ENCODE assay signal across 8 mouse cellular contexts in genomic region chr1:120264861-120265686, GRCm38 (mm10). TPM values are rescaled to one million over a fixed set of nuclear protein-coding genes. Genes with fewer than 3 reads are reported as not detected.
DNase-seq lines count a peak whose midpoint lies in the region; ATAC-seq and TF ChIP-seq lines count a peak whose summit lies in the region.

No protein-coding gene starts in this region.

- DNase-seq in G1E (ENCODE audit: low spot score), result peak; percentile 95
- peak; percentile 57 to 58 for DNase-seq in cerebellum, adult 2 months
- DNase-seq in forebrain, postnatal 0 days, result peak; percentile 55
- DNase-seq in heart, postnatal 4 days, result peak; percentile 91
- DNase-seq in layer of hippocampus, adult 8-10 months (ENCODE audit: low spot score in 2 of 2), result peak; percentile 58 to 62
- peak; percentile 88 for DNase-seq in lung, embryonic 14.5 days
- DNase-seq in thymus, adult 18-20 months, result peak; percentile 63 to 65

- H3K36me3 ChIP-seq in G1E (replicated peaks), result peaks cover 41% of the 10 kb centered on the region
- no peaks in the 10 kb centered on the region for H3K36me3 ChIP-seq in forebrain, postnatal 0 days (ENCODE audit: insufficient read depth)
- no peaks in the 10 kb centered on the region for H3K36me3 ChIP-seq in lung, embryonic 14.5 days (ENCODE audit: insufficient read depth)

- 2% methylated on average over 40 of the region's 40 CpGs for WGBS in cerebellum, adult 2 months
- 7% methylated on average over 40 of the region's 40 CpGs for WGBS in forebrain, postnatal 0 days
- 2% methylated on average over 40 of the region's 40 CpGs for WGBS in lung, embryonic 14.5 days

- no peaks in the 10 kb centered on the region for H3K27me3 ChIP-seq in G1E (ENCODE audit: insufficient read depth, low read length)
- H3K27me3 ChIP-seq in cerebellum, adult 2 months (ENCODE audit: control insufficient read depth, insufficient read depth, low read length), result no peaks in the 10 kb centered on the region
- no peaks in the 10 kb centered on the region for H3K27me3 ChIP-seq in forebrain, postnatal 0 days (ENCODE audit: insufficient read depth, low read length)
- H3K27me3 ChIP-seq in lung, embryonic 14.5 days (ENCODE audit: insufficient read depth, low read length), result no peaks in the 10 kb centered on the region

- H3K4me2 ChIP-seq in forebrain, postnatal 0 days (ENCODE audit: low read depth), result peak overlapping the region; percentile 100
- peak overlapping the region; percentile 97 for H3K4me2 ChIP-seq in lung, embryonic 14.5 days

- H3K4me3 ChIP-seq in G1E (ENCODE audit: low read depth, low read length), result peak overlapping the region; percentile 76
- H3K4me3 ChIP-seq in cerebellum, adult 2 months (replicated peaks; ENCODE audit: insufficient read depth, low read depth, low read length), result peak overlapping the region; percentile 71
- H3K4me3 ChIP-seq in forebrain, postnatal 0 days (ENCODE audit: low read depth, low read length), result peak overlapping the region; percentile 50
- H3K4me3 ChIP-seq in lung, embryonic 14.5 days (ENCODE audit: low read depth, low read length), result peak overlapping the region; percentile 56

- TF ChIP-seq CTCF in G1E (IDR thresholded peaks at IDR 0.05; ENCODE audit: low read depth, low read length), result no peak
- no peak for TF ChIP-seq CTCF in cerebellum, adult 2 months (IDR thresholded peaks at IDR 0.05; ENCODE audit: borderline replicate concordance, insufficient read depth, low read depth, low read length)
- TF ChIP-seq CTCF in forebrain, postnatal 0 days (IDR thresholded peaks at IDR 0.05; ENCODE audit: low read depth), result no peak
- 0 out of 2 replicates have a peak, but pooled peaks have one; percentile 15 for TF ChIP-seq CTCF in lung, embryonic 14.5 days (IDR thresholded peaks at IDR 0.05; ENCODE audit: low read depth)

- peaks cover 93% of the 10 kb centered on the region for H3K4me1 ChIP-seq in G1E (ENCODE audit: insufficient read depth, low read depth, low read length)
- 0 out of 2 replicates have a peak, but pooled peaks cover 3% of the 10 kb centered on the region for H3K4me1 ChIP-seq in cerebellum, adult 2 months (ENCODE audit: control insufficient read depth, insufficient read depth, low read length)
- H3K4me1 ChIP-seq in forebrain, postnatal 0 days (ENCODE audit: insufficient read depth), result peaks cover 11% of the 10 kb centered on the region; the same call in 1 of the 2 replicates
- H3K4me1 ChIP-seq in lung, embryonic 14.5 days (ENCODE audit: insufficient read depth), result no peaks in the 10 kb centered on the region

- peaks cover 4% of the 10 kb centered on the region; the same call in 1 of the 2 replicates for H3K9me3 ChIP-seq in G1E (replicated peaks)
- H3K9me3 ChIP-seq in forebrain, postnatal 0 days (ENCODE audit: low read length), result no peaks in the 10 kb centered on the region
- no peaks in the 10 kb centered on the region for H3K9me3 ChIP-seq in lung, embryonic 14.5 days (ENCODE audit: low read depth, low read length)

- no peak overlapping the region for H3K27ac ChIP-seq in cerebellum, adult 2 months (ENCODE audit: insufficient read depth, low read length)
- no peak overlapping the region for H3K27ac ChIP-seq in forebrain, postnatal 0 days (ENCODE audit: low read depth, low read length)
- no peak overlapping the region for H3K27ac ChIP-seq in lung, embryonic 14.5 days (ENCODE audit: low read depth)

- peak; percentile 86 for ATAC-seq in G1E (ENCODE audit: extremely low read depth, insufficient number of reproducible peaks, low FRiP score, poor library complexity, severe bottlenecking)
- ATAC-seq in forebrain, postnatal 0 days, result peak; percentile 84
- peak; percentile 95 for ATAC-seq in lung, embryonic 14.5 days (ENCODE audit: insufficient read depth)
- peak; percentile 75 for ATAC-seq in neutrophil, adult 5-6 weeks (ENCODE audit: extremely low read depth, insufficient number of reproducible peaks, low FRiP score, poor library complexity, severe bottlenecking)

- no peak for TF ChIP-seq POLR2A in cerebellum, adult 2 months (IDR thresholded peaks at IDR 0.05; ENCODE audit: borderline replicate concordance, insufficient read depth, low read length)

- H3K9ac ChIP-seq in forebrain, postnatal 0 days, result peak overlapping the region; percentile 48
- peak overlapping the region; percentile 50 for H3K9ac ChIP-seq in lung, embryonic 14.5 days

RNA-seq across cellular contexts. Expression of gene Steap3, which starts 7.4 kb away (rescaled TPM):
- total RNA-seq in G1E (2014; fragmentation: Nextera tagmentation) (25.3 and 28.5 TPM in 2 replicates), G1E (2017) (10.2 and 11.8 TPM in 2 replicates)
- polyA plus RNA-seq in G1E (2012), result 67.2 and 71.7 TPM in 2 replicates
- polyA plus RNA-seq in cerebellum, adult 2 months (2012; rRNA removed), result 3.5 and 3.9 TPM in 2 replicates
- 1.3 and 3.9 TPM in 2 replicates for total RNA-seq in forebrain, postnatal 0 days (2014; rRNA removed)
- polyA plus RNA-seq in forebrain, postnatal 0 days (2015; fragmentation: Nextera tagmentation; extraction: Ambion mirVana), result 3.9 and 4.4 TPM in 2 replicates
- total RNA-seq in heart, postnatal 4 days (2021), result 10 to 100 TPM; 24.3 to 24.8 TPM
- total RNA-seq in layer of hippocampus, adult 8-10 months (2022), result 1 to 10 TPM; 8.0 to 9.8 (median 9.1) TPM
- polyA plus RNA-seq in lung, embryonic 14.5 days (2014; fragmentation: Nextera tagmentation; extraction: Ambion mirVana), result 2.3 and 2.9 TPM in 2 replicates
- 0.58 and 1.1 TPM in 2 replicates for total RNA-seq in neutrophil, adult 5-6 weeks (2017)
